Mouse (Mus musculus) embryonic fibroblast, embryonic 13.5 days (primary cell): ENCODE data around the gene Ttll2. TPM values are rescaled to one million over a fixed set of nuclear protein-coding genes. Genes with fewer than 3 reads are reported as not detected.
"Not testable (repeated sequence)": the region's sequence is repeated elsewhere in the genome, so short reads cannot be mapped to it uniquely, and the experiment has no call there.

Experiments used
- H3K27ac ChIP-seq: 2 replicates; pipeline ENCODE4 v1.5.1; 2012; ENCODE audit warnings: low read length, control low read depth, inconsistent platforms; ENCODE audit not compliant: insufficient read depth
- H3K4me1 ChIP-seq: 2 replicates; pipeline ENCODE4 v1.6.1; 2011; ENCODE audit warnings: low read length; ENCODE audit not compliant: control insufficient read depth, insufficient read depth
- H3K4me3 ChIP-seq: 2 replicates; pipeline ENCODE4 v1.5.1; 2011; ENCODE audit warnings: mild to moderate bottlenecking, control low read depth, low read length; ENCODE audit not compliant: insufficient read depth
- polyA plus RNA-seq: library from polyadenylated mRNA; stranded (reverse); fragments of >200 nt; gene quantifications from 2 replicates; pipeline ENCODE4 v1.2.4, GENCODE M21; 2011; ENCODE audit warnings: low read depth; ENCODE audit not compliant: missing spikeins, insufficient read length

The Ttll2 gene
- not detected in 2 replicates for polyA plus RNA-seq

DNA sequence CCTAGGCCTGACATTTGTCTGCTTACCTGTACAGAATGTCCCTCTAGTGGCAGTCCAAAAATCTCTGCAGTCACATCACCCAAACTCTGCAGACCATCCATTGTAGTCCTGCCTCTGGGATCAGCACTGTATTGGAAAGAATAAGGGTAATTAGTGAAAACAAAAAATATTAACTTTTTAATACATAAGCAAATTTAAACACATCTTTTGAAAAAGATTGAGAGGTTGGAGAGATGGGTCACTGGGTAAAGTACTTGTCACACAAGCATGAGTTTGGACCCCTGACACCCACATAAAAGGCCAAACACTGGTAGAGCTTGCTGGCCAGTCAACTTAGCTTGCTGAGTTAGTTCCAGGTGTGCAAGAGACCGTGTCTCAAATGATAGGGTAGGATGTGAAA lies at the start of gene Ttll2:
Ttll2 (minus strand) TSS at position 101 of the 400 bp plus-strand sequence.
- H3K27ac ChIP-seq, H3K4me1 ChIP-seq, H3K4me3 ChIP-seq: not testable (repeated sequence)

- H3K27ac ChIP-seq, H3K4me1 ChIP-seq, H3K4me3 ChIP-seq: not testable (repeated sequence)
These were observed 47.3 kb upstream of the Ttll2 start for GRCm38 (mm10) chr17:7399770-7400169.

DNA sequence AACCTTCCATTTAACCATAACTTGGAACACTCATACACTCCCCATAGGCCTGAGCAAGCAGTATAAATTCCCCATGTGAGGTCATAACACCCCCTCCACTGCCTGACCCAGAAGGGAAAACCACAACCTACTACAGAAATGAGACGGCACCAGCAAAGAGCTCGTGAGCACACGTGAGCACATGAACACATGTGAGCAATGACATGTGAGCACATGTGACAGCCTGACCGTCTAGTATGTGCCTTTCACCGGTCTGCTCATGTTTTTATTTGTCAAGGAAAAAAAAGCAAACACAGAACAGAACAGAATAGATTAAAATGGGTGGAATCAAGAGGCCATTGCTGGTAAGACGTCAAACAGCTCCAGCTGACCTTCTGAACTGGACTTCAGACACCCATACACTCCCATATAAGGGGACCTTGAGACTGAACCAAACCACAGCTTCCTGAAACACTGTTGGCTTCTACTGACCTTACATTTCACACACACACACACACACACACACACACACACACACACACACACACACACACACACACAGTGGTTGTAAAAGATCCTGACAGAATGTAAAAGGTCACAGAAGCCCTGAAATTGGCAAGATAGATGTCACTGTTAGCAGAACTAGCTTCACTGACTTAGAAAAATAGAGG lies 45.8 kb upstream of the Ttll2 start:
- not testable (repeated sequence) for H3K27ac ChIP-seq, H3K4me3 ChIP-seq, H3K4me1 ChIP-seq

DNA sequence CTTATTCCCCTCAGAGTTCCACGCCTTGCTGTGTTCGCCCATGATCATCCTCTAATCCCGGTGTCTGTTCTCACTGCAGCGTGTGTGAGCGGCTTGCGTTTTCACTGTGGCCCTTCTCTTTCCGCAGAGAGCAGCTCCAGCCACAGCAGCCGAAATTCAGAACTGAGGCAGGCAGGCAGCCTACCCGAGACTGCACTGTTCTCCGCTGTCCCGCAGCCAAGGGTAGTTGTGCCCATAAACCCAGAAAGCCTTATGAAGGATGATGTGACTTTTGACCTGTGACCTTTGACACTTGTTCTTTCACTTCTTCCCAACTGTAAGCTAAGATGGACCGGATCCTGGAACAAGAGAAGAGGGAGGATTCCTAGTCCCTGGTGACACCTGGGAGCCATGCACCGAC lies 44.6 kb upstream of the Ttll2 start:
- H3K27ac ChIP-seq = not testable (repeated sequence)

DNA sequence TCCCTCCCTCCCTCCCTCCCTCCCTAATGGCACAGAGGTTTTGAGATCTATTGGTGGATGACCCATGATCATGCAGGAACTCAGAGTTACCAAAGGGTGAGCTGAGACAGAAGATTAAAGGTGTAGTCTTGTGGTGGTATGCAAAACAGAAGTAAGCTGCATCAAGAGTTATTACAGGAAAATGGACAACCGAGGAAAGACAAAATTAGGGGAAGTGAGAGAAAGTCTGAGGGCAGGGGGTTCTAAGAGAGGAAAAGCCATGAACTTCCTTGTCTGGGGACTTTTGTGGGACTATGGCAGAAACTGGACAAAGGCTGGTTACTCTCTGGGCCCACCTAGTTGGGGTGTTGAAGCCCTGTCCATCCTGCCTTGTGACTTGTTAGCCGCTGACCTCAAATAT lies 43.8 kb upstream of the Ttll2 start:
- not testable (repeated sequence) for H3K4me1 ChIP-seq, H3K4me3 ChIP-seq, H3K27ac ChIP-seq

More for the DNA sequence above, 44.6 kb upstream of the Ttll2 start:
- not testable (repeated sequence) for H3K4me3 ChIP-seq, H3K4me1 ChIP-seq

- H3K4me3 ChIP-seq, H3K4me1 ChIP-seq, H3K27ac ChIP-seq: not testable (repeated sequence)
These were observed 43.2 kb upstream of the Ttll2 start for GRCm38 (mm10) chr17:7395671-7396070.

DNA sequence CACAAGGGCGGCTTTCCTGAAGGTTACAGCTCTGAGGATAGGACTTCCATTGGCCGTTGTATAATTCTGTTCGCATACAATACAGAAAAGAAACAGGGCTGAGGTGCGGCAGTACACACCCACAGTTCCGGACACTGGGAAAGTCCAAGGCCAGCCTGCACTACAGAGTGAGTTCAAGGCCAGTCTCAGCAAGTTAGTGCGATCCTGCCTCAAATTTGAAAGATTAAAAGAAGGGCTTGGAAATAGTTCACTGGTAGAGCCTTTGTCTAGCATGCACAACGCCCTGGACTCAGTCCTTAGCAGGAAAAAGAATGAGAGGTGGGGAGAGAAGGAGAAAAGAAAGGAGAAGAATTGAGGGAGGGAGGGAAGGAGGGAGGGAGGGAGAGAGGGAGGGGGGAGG lies 42.6 kb upstream of the Ttll2 start:
- H3K4me3 ChIP-seq, H3K4me1 ChIP-seq, H3K27ac ChIP-seq: not testable (repeated sequence)

- not testable (repeated sequence) for H3K4me1 ChIP-seq, H3K27ac ChIP-seq, H3K4me3 ChIP-seq
These were observed 37.4 kb upstream of the Ttll2 start for GRCm38 (mm10) chr17:7389898-7390297.

DNA sequence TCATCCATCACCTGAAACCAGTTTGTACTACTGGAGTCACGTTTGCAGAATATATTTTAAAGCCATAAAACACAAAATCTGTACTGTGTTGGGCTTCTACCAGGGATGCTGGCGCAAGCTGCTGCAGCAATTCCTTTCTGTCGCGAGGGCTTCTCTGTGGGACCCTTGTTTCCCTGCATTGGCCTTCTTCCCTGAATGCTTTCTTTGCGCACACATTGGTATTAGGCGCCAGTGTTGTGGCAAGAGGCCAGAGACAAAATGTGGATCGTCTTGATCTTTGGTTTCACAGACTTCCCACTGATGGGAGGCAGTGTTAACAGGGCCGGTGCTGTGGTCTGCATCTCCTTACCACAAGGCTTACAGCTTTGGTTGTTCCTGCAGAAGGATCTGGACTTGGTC lies 36.5 kb upstream of the Ttll2 start:
- H3K4me1 ChIP-seq, H3K27ac ChIP-seq, H3K4me3 ChIP-seq: not testable (repeated sequence)

- H3K4me1 ChIP-seq, H3K27ac ChIP-seq, H3K4me3 ChIP-seq: not testable (repeated sequence)
These were observed 36.0 kb upstream of the Ttll2 start for GRCm38 (mm10) chr17:7388341-7388957.

DNA sequence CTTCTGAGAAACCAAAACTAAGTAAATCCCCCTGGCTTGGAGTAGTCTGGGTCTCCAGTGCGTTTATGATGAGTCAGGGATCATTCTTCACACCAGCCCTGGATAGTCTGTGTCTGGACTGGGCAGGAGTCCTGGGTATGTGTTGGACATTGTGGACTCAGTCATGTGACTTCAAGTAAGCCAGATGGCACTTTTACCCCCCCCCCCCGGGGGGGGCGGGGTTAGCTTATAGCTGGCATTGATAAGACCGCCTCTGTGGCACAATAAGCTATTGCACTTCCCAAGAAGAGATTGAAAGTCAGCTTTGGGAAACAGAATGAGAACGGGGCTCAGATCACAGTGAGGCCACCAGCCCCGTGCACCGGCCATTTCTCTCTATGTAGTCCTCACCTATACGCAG lies 33.5 kb upstream of the Ttll2 start:
- H3K4me1 ChIP-seq, H3K4me3 ChIP-seq: not testable (repeated sequence)
- 0 out of 2 replicates have a peak overlapping the region, but pooled peaks have one; percentile 49 for H3K27ac ChIP-seq

- not testable (repeated sequence) for H3K4me1 ChIP-seq
These were observed 32.9 kb upstream of the Ttll2 start, which contains the start of gene Unc93a2 for GRCm38 (mm10) chr17:7385364-7385763. Unc93a2 (minus strand) TSS chr17:7385464.

DNA sequence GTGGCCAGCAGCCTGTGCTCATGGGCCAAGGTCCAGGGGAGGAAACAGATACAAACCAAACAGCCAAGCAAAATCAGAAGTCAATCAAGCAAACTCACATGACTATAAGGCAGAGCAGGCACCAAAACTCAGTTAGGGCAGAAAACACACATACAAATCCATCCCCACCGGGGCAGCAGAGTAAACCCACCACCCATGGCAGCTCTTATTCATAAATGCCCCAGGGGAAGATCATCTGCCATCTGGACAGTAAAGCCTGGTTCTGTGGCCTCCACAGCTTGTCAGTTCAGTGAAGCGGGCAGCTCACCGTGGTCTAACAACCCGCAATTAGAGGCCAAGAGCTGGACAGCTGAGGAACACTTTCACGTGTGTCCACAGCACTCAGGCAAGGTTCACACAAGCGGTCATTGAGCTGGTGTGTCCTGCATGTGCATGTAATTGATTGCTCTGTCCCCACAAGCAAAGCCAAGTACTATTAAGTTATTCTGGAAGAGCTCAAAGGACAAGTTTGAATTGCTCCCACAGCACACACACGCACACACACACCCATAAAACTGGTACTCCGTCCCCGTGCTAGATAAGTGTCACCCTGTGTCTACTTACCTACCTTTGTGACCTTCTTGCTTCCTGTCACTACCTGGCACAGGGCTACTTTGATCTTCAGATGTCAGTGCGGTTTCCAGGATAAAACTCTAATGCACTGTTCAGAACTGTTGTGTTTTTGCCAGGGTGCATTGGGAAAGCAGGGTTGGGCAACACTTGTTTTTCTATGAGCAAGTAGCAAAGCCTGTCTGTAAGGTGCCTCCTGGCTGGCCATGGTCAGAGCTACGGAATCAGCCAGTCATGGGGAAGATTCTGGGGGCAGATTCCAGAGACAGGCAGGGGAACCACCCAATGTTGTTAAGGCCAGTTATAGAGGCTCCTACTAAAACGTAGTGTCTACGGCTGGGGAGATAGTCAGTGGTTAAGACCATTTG lies 31.0 kb upstream of the Ttll2 start:
- H3K4me3 ChIP-seq, H3K27ac ChIP-seq, H3K4me1 ChIP-seq: not testable (repeated sequence)

More at GRCm38 (mm10) chr17:7385364-7385763, 32.9 kb upstream of the Ttll2 start, which contains the start of gene Unc93a2:
- not testable (repeated sequence) for H3K4me3 ChIP-seq
- peak within 1 kb of the TSS; percentile 49; the same call in 1 of the 2 replicates for H3K27ac ChIP-seq

GRCm38 (mm10) chr17:7382711-7383110 lies 30.2 kb upstream of the Ttll2 start:
- not testable (repeated sequence) for H3K27ac ChIP-seq, H3K4me3 ChIP-seq, H3K4me1 ChIP-seq

DNA sequence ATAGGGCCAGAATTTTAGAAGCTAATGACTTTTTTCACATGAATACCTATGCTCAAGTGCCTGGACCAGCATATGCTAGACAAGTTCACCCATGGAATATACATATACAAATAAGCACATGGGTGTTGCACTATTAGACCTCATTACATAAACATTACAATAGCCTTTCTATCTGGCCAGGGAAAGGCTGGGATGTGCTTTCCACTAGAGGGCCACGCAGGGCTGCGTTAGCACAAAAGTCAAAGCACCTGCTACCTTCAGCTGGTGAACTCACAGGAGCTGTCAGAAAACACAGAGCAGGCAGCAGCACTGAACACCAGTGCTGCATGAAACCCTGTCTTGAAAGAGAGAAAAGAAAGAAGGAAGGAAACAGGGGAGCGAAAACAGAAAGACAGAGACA lies 25.4 kb upstream of the Ttll2 start:
- not testable (repeated sequence) for H3K4me1 ChIP-seq, H3K4me3 ChIP-seq, H3K27ac ChIP-seq
